Mouse (Mus musculus) stomach, postnatal 0 days (tissue): ENCODE results near the gene Trpt1. TPM values are rescaled to one million over a fixed set of nuclear protein-coding genes. Genes with fewer than 3 reads are reported as not detected.

ENCODE experiments used
- ATAC-seq: fragments of 200-750 bp; cut with Nextera tagmentation; 2 replicates; pipeline ENCODE4 v1.8.0; 2017; ENCODE audit not compliant: low FRiP score, low TSS enrichment
- DNase-seq: peaks from one replicate; pipeline ENCODE4 v3.0.0-alpha.2; 2016; ENCODE audit warnings: low spot score
- H3K27ac ChIP-seq: fragments of 300-500 bp; sonication (generic); replicated peaks from 2 replicates; pipeline ENCODE4 v1.5.1; 2014; ENCODE audit warnings: mild to moderate bottlenecking, control low read depth
- H3K27me3 ChIP-seq: fragments of 300-500 bp; sonication (generic); 2 replicates; pipeline ENCODE4 v1.6.1; 2014; ENCODE audit warnings: low read length; ENCODE audit not compliant: control insufficient read depth, insufficient read depth
- H3K36me3 ChIP-seq: fragments of 300-500 bp; sonication (generic); 2 replicates; pipeline ENCODE4 v1.6.1; 2014; ENCODE audit warnings: low read length, mixed read lengths; ENCODE audit not compliant: control insufficient read depth, insufficient read depth
- H3K4me1 ChIP-seq: fragments of 300-500 bp; sonication (generic); replicated peaks from 2 replicates; pipeline ENCODE4 v1.6.1; 2014; ENCODE audit warnings: antibody characterized with exemption; ENCODE audit not compliant: control insufficient read depth, insufficient read depth
- H3K4me2 ChIP-seq: fragments of 300-500 bp; sonication (generic); replicated peaks from 2 replicates; pipeline ENCODE4 v1.6.1; 2014; ENCODE audit warnings: low read depth, mild to moderate bottlenecking, control low read depth, moderate library complexity
- H3K4me3 ChIP-seq: fragments of 300-500 bp; sonication (generic); 2 replicates; pipeline ENCODE4 v1.5.1; 2014; ENCODE audit warnings: low read depth, low read length, control low read depth
- H3K9ac ChIP-seq: fragments of 300-500 bp; sonication (generic); 2 replicates; pipeline ENCODE4 v1.6.1; 2014; ENCODE audit warnings: mild to moderate bottlenecking, low read length, control low read depth, mixed read lengths
- H3K9me3 ChIP-seq: fragments of 300-500 bp; sonication (generic); 2 replicates; pipeline ENCODE4 v1.6.1; 2016; ENCODE audit warnings: low read length; ENCODE audit not compliant: control insufficient read depth
- CTCF ChIP-seq: IDR thresholded peaks from 2 replicates; pipeline ENCODE4 v1.5.1; 2016; ENCODE audit warnings: antibody characterized with exemption, low read depth, mild to moderate bottlenecking, moderate library complexity
- EP300 ChIP-seq: optimal IDR thresholded peaks from 2 replicates; pipeline ENCODE3; 2016; ENCODE audit warnings: antibody characterized with exemption
- WGBS: fragments of 180-500 bp; shearing (Covaris S2); extraction: QIAGEN DNeasy Blood & Tissue Kit; methylation state at CpG from one replicate; pipeline ENCODE4 v1.1.7; 2014; 5-methylcytosine and 5-hydroxymethylcytosine counted together
- polyA plus RNA-seq: library from polyadenylated mRNA; unstranded; fragments of >200 nt; fragmentation: Nextera tagmentation; extraction: Ambion mirVana; gene quantifications from 2 replicates; pipeline ENCODE4 v1.2.1, GENCODE M21; 2015

Trpt1 gene
- polyA plus RNA-seq, 1 experiment from 2014 or later, result 10.0 TPM

DNA sequence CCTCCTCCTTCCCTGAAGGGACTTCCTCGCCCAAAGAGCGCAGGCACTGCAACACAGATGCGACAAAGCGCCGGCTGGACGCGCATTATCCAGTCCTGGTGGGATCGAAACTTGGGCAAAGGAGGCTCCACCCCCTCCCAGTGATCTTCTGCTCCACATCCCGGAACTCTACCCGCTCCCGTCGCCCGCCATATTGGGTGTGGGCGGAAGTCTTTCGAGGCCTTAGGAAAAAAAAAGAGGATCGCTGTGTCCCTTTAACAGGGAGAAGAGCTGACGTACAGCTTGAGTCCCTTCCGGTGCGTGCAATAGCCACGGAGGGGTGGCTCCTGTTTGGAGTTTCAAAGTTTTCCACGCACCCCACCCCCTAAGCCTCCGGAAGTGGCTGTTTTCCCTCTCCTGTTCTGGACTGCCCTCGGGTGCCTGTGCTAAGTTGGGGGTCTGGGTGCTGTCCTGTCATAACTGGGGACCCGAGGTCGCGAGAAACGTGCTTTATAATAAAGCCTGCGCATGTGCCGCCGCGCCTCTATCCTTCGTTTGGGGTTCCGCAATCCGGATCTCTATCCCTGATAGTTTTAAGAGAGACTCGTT lies 44.5 kb upstream of the Trpt1 start:
- peak overlapping the region; percentile 89 for H3K4me2 ChIP-seq
- WGBS, result under 1% methylated on average over 35 of the region's 35 CpGs
- peaks cover 6% of the 10 kb centered on the region; the same call in 1 of the 2 replicates for H3K4me1 ChIP-seq
- peak overlapping the region; percentile 94 for H3K27ac ChIP-seq
- no peaks in the 10 kb centered on the region for H3K27me3 ChIP-seq
- peak overlapping the region; percentile 65 for H3K4me3 ChIP-seq
- H3K36me3 ChIP-seq, result peaks cover 14% of the 10 kb centered on the region
- ATAC-seq (peak; percentile 73), DNase-seq (peak; percentile 95)
- TF ChIP-seq CTCF (no peak), EP300 (peak; percentile 93)
- peak overlapping the region; percentile 79 for H3K9ac ChIP-seq
- no peaks in the 10 kb centered on the region for H3K9me3 ChIP-seq

DNA sequence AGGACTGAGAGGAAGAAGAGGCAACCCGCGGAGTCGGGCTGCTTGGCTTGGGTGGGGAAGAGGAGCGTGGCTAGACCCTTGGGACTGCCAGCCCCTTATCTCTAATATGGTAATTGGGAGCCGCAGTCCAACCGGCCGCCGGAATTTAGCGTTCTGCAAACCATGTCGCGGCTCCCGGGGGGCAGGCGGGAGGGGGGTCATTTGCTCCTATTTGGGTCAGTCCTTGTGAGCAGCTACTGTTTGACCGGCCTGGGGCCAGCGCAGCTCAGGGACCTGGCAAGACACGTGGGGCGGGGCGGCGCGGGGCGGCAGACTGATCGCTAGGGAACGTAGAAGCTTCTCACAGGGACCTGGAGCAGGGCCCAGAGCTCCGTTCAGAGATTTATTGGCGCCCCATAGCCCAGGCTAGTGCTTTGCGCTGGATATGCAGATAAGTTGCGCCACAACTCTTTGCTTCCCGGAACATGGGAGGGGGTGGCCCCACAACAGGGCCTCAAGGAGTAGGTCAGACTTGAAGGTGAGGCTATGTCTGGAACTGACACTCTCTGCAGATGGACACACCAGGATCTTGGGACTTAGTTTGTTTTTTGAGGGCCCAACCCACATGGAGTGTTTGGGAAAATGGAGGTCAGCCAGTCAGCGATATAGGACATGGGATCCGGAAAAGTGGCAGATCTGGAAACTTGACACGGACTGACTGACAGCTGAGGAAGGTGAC lies 43.8 kb upstream of the Trpt1 start:
- Histone ChIP-seq H3K36me3 (peaks cover 19% of the 10 kb centered on the region), H3K4me3 (peak overlapping the region; percentile 65), H3K4me1 (peaks cover 6% of the 10 kb centered on the region; the same call in 1 of the 2 replicates), H3K4me2 (peak overlapping the region; percentile 89), H3K9me3 (no peaks in the 10 kb centered on the region), H3K9ac (peak overlapping the region; percentile 61), H3K27me3 (no peaks in the 10 kb centered on the region), H3K27ac (peak overlapping the region; percentile 94)
- no peak for TF ChIP-seq EP300
- TF ChIP-seq CTCF, result no peak
- 2% methylated on average over 31 of the region's 31 CpGs for WGBS
- DNase-seq (peak; percentile 86), ATAC-seq (peak; percentile 62)

DNA sequence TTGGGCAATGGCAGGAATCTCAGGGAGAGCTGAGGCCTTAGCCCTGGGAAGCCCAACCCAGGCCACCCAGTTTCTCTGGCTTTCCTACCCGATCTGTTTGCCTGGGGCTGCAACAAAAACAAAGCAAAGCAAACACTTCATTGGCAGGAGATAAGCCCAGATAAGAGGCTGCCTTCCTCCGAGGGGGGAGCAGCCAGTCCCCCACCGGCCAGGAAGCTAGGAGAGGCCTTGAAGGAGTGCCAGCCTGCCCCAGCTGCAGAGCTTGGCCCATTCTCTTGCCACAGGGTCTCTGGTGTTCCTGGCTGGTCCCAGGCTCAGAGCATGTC lies 43.3 kb upstream of the Trpt1 start:
- peaks cover 20% of the 10 kb centered on the region for H3K36me3 ChIP-seq
- peak; percentile 49 for ATAC-seq

DNA sequence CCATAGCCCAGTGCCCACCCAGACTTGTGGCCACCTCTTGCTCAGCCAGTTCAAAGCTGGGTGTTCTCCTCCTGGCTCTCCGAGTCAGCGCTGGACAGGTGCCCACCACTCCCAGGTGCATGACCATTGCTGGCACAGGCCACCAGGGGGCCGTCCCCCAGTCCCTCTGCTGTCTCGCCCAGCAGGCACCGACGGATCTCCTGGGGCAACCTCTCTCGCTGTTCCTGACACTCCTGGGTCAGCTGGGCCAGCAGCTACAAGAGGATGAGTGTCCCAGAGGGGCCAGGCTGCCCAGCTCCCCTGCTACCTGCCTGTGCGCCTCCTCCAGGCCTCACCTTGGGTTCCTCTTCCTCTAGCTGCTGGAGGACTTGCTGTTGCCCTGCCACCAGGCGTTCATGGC lies 41.9 kb upstream of the Trpt1 start:
- no peak overlapping the region for H3K9ac ChIP-seq
- TF ChIP-seq EP300 (no peak), CTCF (peak; percentile 70)
- no peaks in the 10 kb centered on the region for H3K9me3 ChIP-seq
- H3K4me3 ChIP-seq, result no peak overlapping the region
- no peak overlapping the region for H3K4me2 ChIP-seq
- peak; percentile 81 for DNase-seq
- no peaks in the 10 kb centered on the region for H3K27me3 ChIP-seq
- WGBS, result 44% methylated on average over 9 of the region's 9 CpGs
- peaks cover 6% of the 10 kb centered on the region; the same call in 1 of the 2 replicates for H3K4me1 ChIP-seq
- ATAC-seq, result no peak
- peaks cover 32% of the 10 kb centered on the region for H3K36me3 ChIP-seq
- 0 out of 2 replicates have a peak overlapping the region, but pooled peaks have one; percentile 25 for H3K27ac ChIP-seq

More for the DNA sequence above, 43.3 kb upstream of the Trpt1 start:
- Histone ChIP-seq H3K9ac (peak overlapping the region; percentile 19; the same call in 1 of the 2 replicates), H3K4me3 (0 out of 2 replicates have a peak overlapping the region, but pooled peaks have one; percentile 65), H3K4me2 (peak overlapping the region; percentile 89), H3K4me1 (peaks cover 6% of the 10 kb centered on the region; the same call in 1 of the 2 replicates), H3K27ac (peak overlapping the region; percentile 94), H3K27me3 (no peaks in the 10 kb centered on the region), H3K9me3 (no peaks in the 10 kb centered on the region)
- peak; percentile 85 for DNase-seq
- WGBS, result 11% methylated on average over 3 of the region's 3 CpGs
- TF ChIP-seq CTCF, result peak; percentile 2; the same call in 1 of the 2 replicates
- peak; percentile 81 for TF ChIP-seq EP300

DNA sequence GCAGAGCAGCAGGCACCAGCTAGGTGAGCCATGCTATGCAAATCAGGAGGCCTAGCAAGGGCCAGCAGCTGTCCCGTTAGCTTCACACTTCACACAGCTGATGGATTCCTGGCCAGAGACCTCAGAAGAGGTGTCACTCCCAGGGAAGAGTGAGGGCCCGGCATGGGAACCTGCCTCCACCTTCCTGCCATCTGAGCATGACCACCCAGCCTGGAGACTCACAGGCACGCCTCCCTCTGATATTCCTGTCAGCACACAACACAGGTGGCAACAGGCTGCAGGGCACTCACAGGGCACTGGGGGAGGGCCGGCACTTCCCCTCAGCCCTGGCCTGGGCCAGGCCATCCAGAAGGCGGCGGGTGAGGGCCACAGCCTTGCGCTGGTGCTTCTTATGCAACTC lies 40.5 kb upstream of the Trpt1 start:
- no peaks in the 10 kb centered on the region for H3K9me3 ChIP-seq
- peak overlapping the region; percentile 31; the same call in 1 of the 2 replicates for H3K9ac ChIP-seq
- H3K4me2 ChIP-seq, result no peak overlapping the region
- H3K4me3 ChIP-seq, result no peak overlapping the region
- 79% methylated on average over 7 of the region's 7 CpGs for WGBS
- DNase-seq, result no peak
- H3K36me3 ChIP-seq, result peaks cover 38% of the 10 kb centered on the region
- ATAC-seq, result no peak
- H3K27me3 ChIP-seq, result no peaks in the 10 kb centered on the region
- H3K4me1 ChIP-seq, result peaks cover 6% of the 10 kb centered on the region; the same call in 1 of the 2 replicates
- H3K27ac ChIP-seq, result no peak overlapping the region
- TF ChIP-seq EP300, result no peak
- no peak for TF ChIP-seq CTCF

DNA sequence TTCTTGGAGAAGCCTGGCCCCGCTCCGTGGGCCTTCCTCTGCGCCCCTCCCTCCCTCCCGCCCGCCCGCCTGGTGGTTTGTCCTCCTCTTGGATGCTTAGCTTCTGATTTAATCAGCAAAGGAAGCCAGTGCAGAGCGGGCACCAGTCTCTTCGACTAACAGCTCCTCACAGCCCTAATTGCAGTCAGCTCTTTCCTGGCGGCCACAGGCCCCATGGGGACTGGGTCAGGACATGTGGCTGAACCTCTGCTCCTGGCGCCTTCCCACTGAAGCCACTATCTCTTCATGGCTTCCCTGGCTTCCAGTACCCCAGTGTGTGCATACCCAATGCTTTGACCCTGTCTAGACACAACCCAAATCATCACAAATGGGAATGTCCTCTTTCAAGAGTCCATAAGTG lies 39.5 kb upstream of the Trpt1 start:
- Histone ChIP-seq H3K27ac (no peak overlapping the region), H3K9me3 (no peaks in the 10 kb centered on the region), H3K4me3 (no peak overlapping the region), H3K27me3 (no peaks in the 10 kb centered on the region), H3K4me1 (peaks cover 6% of the 10 kb centered on the region; the same call in 1 of the 2 replicates), H3K9ac (no peak overlapping the region), H3K4me2 (no peak overlapping the region), H3K36me3 (peaks cover 41% of the 10 kb centered on the region)
- TF ChIP-seq EP300, result no peak
- no peak for TF ChIP-seq CTCF
- DNase-seq, result no peak
- WGBS, result 83% methylated on average over 10 of the region's 10 CpGs
- ATAC-seq, result no peak
